Mouse (Mus musculus) cerebellum, adult 2 months (tissue): ENCODE measurements at regions not wholly inside any gene's neighbourhood (a gene's known extent, or its start where the extent isn't known, plus 50 kb on each side); places are given as distances from the start of the nearest gene placed in this dataset.

Experiments used
- DNase-seq, 2 experiments: peaks; one replicate each; pipeline ENCODE4 v3.0.0; 2021
- H3K27ac ChIP-seq: fragments of 200-500 bp; 2 replicates; pipeline ENCODE4 v1.5.1; 2012; ENCODE audit warnings: low read length, control low read depth, inconsistent platforms; ENCODE audit not compliant: insufficient read depth
- H3K27me3 ChIP-seq: fragments of 200-500 bp; 2 replicates; pipeline ENCODE4 v1.6.1; 2012; ENCODE audit warnings: inconsistent platforms, mild to moderate bottlenecking, low read length, moderate library complexity; ENCODE audit not compliant: control insufficient read depth, insufficient read depth
- H3K4me1 ChIP-seq: fragments of 200-500 bp; 2 replicates; pipeline ENCODE4 v1.6.1; 2011; ENCODE audit warnings: low read length; ENCODE audit not compliant: control insufficient read depth, insufficient read depth
- H3K4me3 ChIP-seq: fragments of 200-500 bp; replicated peaks from 2 replicates; pipeline ENCODE3; 2011; ENCODE audit warnings: mild to moderate bottlenecking, low read depth, low read length, control low read depth; ENCODE audit not compliant: insufficient read depth
- CTCF ChIP-seq: fragments of 200-500 bp; IDR thresholded peaks from 2 replicates; pipeline ENCODE4 v1.5.1; 2011; ENCODE audit warnings: low read depth, mild to moderate bottlenecking, control low read depth, low read length, moderate library complexity, borderline replicate concordance; ENCODE audit not compliant: insufficient read depth
- POLR2A ChIP-seq: fragments of 200-500 bp; IDR thresholded peaks from 2 replicates; pipeline ENCODE4 v1.6.1; 2011; ENCODE audit warnings: low read length, control low read depth, borderline replicate concordance; ENCODE audit not compliant: insufficient read depth
- WGBS: fragments of 180-500 bp; shearing (Covaris S2); methylation state at CpG from one replicate; pipeline ENCODE4 v1.1.7; 2018; 5-methylcytosine and 5-hydroxymethylcytosine counted together

GRCm38 (mm10) chr12:70649691-70650090, 175.6 kb upstream of the Frmd6 start:
- no peak overlapping the region for H3K27ac ChIP-seq
- 97% methylated on average over 2 of the region's 2 CpGs for WGBS
- TF ChIP-seq POLR2A (no peak), CTCF (no peak)

GRCm38 (mm10) chr12:70650470-70650869, 174.8 kb upstream of the Frmd6 start:
- Histone ChIP-seq H3K27ac (no peak overlapping the region), H3K4me3 (no peak overlapping the region), H3K4me1 (no peaks in the 10 kb centered on the region; the same call in 1 of the 2 replicates), H3K27me3 (no peaks in the 10 kb centered on the region)
- TF ChIP-seq CTCF (no peak), POLR2A (no peak)
- 87% methylated on average over 4 of the region's 4 CpGs for WGBS
- DNase-seq = no peak

More at GRCm38 (mm10) chr12:70649691-70650090, 175.6 kb upstream of the Frmd6 start:
- DNase-seq = no peak
- no peak overlapping the region for H3K4me3 ChIP-seq
- no peaks in the 10 kb centered on the region for H3K27me3 ChIP-seq
- no peaks in the 10 kb centered on the region for H3K4me1 ChIP-seq

GRCm38 (mm10) chr12:70652751-70653150, 172.6 kb upstream of the Frmd6 start:
- WGBS = 91% methylated on average over 3 of the region's 3 CpGs
- Histone ChIP-seq H3K27me3 (no peaks in the 10 kb centered on the region), H3K27ac (no peak overlapping the region), H3K4me3 (no peak overlapping the region), H3K4me1 (no peaks in the 10 kb centered on the region; the same call in 1 of the 2 replicates)
- no peak for DNase-seq
- TF ChIP-seq CTCF (no peak), POLR2A (no peak)

GRCm38 (mm10) chr12:70653971-70654370, 171.3 kb upstream of the Frmd6 start:
- Histone ChIP-seq H3K4me1 (no peaks in the 10 kb centered on the region; the same call in 1 of the 2 replicates), H3K4me3 (no peak overlapping the region), H3K27ac (no peak overlapping the region), H3K27me3 (no peaks in the 10 kb centered on the region)
- WGBS = 66% methylated on average over 8 of the region's 8 CpGs
- no peak for DNase-seq
- TF ChIP-seq POLR2A (no peak), CTCF (no peak)

- TF ChIP-seq POLR2A (no peak), CTCF (no peak)
- Histone ChIP-seq H3K4me3 (no peak overlapping the region), H3K27ac (no peak overlapping the region), H3K4me1 (no peaks in the 10 kb centered on the region; the same call in 1 of the 2 replicates), H3K27me3 (no peaks in the 10 kb centered on the region)
- peak in 1 of 2 experiments; percentile 22 for DNase-seq
- 28% methylated on average over 3 of the region's 3 CpGs for WGBS
Observed at GRCm38 (mm10) chr12:70654546-70654945, 170.8 kb upstream of the Frmd6 start.

GRCm38 (mm10) chr12:70655411-70655811, 169.9 kb upstream of the Frmd6 start:
- TF ChIP-seq POLR2A = no peak
- no peak for TF ChIP-seq CTCF
- H3K4me3 ChIP-seq = no peak overlapping the region
- no peaks in the 10 kb centered on the region for H3K27me3 ChIP-seq
- H3K27ac ChIP-seq = no peak overlapping the region
- DNase-seq = no peak
- WGBS = 95% methylated on average over 2 of the region's 2 CpGs
- H3K4me1 ChIP-seq = no peaks in the 10 kb centered on the region; the same call in 1 of the 2 replicates

- Histone ChIP-seq H3K4me1 (no peaks in the 10 kb centered on the region; the same call in 1 of the 2 replicates), H3K27me3 (no peaks in the 10 kb centered on the region), H3K27ac (no peak overlapping the region), H3K4me3 (no peak overlapping the region)
- DNase-seq = no peak
- TF ChIP-seq CTCF (no peak), POLR2A (no peak)
- WGBS = 85% methylated on average over 8 of the region's 8 CpGs
Observed at GRCm38 (mm10) chr12:70655900-70656544, 169.3 kb upstream of the Frmd6 start.

GRCm38 (mm10) chr12:70656805-70657492, 168.4 kb upstream of the Frmd6 start:
- no peak overlapping the region for H3K4me3 ChIP-seq
- no peak for TF ChIP-seq POLR2A
- no peaks in the 10 kb centered on the region for H3K27me3 ChIP-seq
- 33% methylated on average over 7 of the region's 7 CpGs for WGBS
- H3K27ac ChIP-seq = no peak overlapping the region
- H3K4me1 ChIP-seq = no peaks in the 10 kb centered on the region; the same call in 1 of the 2 replicates
- peak in 1 of 2 experiments; percentile 19 for DNase-seq
